Mouse (Mus musculus): Measurements from ENCODE around the gene Ube2d2b. TPM values are rescaled to one million over a fixed set of nuclear protein-coding genes. Genes with fewer than 3 reads are reported as not detected.

Ube2d2b gene
- polyA plus RNA-seq, 1 experiment from 2014 or later = 0.22 TPM

DNA sequence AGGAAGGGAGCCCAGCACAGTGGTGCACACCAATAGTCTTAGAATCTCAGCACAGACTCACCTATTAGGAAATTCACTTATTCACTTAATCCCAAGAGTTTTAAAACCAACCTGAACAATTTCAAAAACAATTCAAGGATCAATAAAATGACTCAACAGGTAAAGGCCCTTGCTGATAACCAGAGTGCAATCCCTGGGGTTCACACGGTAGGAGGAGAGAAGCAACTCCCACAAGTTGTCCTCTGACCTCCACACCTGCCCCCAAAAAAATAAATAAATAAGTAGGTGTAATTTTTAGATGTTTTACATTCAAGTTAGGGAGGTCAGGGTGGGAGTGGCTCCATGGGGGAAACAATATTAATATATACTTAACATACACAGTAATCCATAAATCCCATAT, 7.4 kb upstream of the Ube2d2b start:
- H3K9me3 ChIP-seq = no peaks in the 10 kb centered on the region
- H3K27ac ChIP-seq = no peak overlapping the region
- H3K4me3 ChIP-seq = no peak overlapping the region
- no peaks in the 10 kb centered on the region for H3K36me3 ChIP-seq (replicated peaks)
- H3K4me2 ChIP-seq = no peak overlapping the region
- no peaks in the 10 kb centered on the region for H3K4me1 ChIP-seq
- WGBS = 91% methylated on average over 1 of the region's 1 CpGs
- H3K27me3 ChIP-seq (replicated peaks) = no peaks in the 10 kb centered on the region
- no peak overlapping the region for H3K9ac ChIP-seq
- ATAC-seq (replicated peaks) = no peak

GRCm38 (mm10) chr5:107831351-107831750, 1.5 kb downstream of the Ube2d2b start:
- Histone ChIP-seq H3K36me3 (replicated peaks) (peaks cover 6% of the 10 kb centered on the region; the same call in 1 of the 2 replicates), H3K4me1 (no peaks in the 10 kb centered on the region), H3K27me3 (replicated peaks) (no peaks in the 10 kb centered on the region), H3K27ac (no peak overlapping the region), H3K9me3 (0 out of 2 replicates have a peak, but pooled peaks cover 2% of the 10 kb centered on the region), H3K4me3 (no peak overlapping the region), H3K9ac (no peak overlapping the region), H3K4me2 (no peak overlapping the region)
- no peak for ATAC-seq (replicated peaks)
- WGBS = 91% methylated on average over 3 of the region's 3 CpGs

DNA sequence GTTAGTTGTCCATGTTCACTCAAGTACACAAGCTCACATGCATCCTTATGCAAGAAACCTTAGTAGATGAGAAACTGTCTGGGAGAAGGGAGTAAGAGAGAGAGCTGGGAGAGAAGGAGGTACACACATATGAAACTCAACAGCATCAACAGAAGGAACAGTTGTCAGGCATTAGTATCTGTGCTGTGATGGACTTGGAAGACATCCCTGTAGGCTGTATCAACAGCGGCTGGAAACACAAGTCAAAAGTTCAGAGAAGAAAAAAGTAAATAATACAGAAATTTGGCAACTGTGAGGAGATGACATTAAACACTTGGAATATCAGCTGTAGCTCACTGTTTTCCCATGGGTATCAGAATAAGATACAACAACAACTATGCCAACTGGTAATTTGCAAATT, 4.4 kb downstream of the Ube2d2b start:
- H3K4me2 ChIP-seq = no peak overlapping the region
- H3K36me3 ChIP-seq (replicated peaks) = peaks cover 6% of the 10 kb centered on the region; the same call in 1 of the 2 replicates
- WGBS = 93% methylated on average over 1 of the region's 1 CpGs
- no peaks in the 10 kb centered on the region for H3K4me1 ChIP-seq
- 0 out of 2 replicates have a peak, but pooled peaks cover 2% of the 10 kb centered on the region for H3K9me3 ChIP-seq
- ATAC-seq (replicated peaks) = no peak
- H3K9ac ChIP-seq = no peak overlapping the region
- H3K4me3 ChIP-seq = no peak overlapping the region
- H3K27ac ChIP-seq = no peak overlapping the region
- H3K27me3 ChIP-seq (replicated peaks) = no peaks in the 10 kb centered on the region

GRCm38 (mm10) chr5:107838891-107839644, 9.2 kb downstream of the Ube2d2b start:
- H3K4me1 ChIP-seq = no peaks in the 10 kb centered on the region
- no peak overlapping the region for H3K4me3 ChIP-seq
- no peak overlapping the region for H3K9ac ChIP-seq
- H3K4me2 ChIP-seq = no peak overlapping the region
- H3K9me3 ChIP-seq = no peaks in the 10 kb centered on the region
- 68% methylated on average over 3 of the region's 3 CpGs for WGBS
- H3K36me3 ChIP-seq (replicated peaks) = 0 out of 2 replicates have a peak, but pooled peaks cover 5% of the 10 kb centered on the region
- ATAC-seq (replicated peaks) = no peak
- no peak overlapping the region for H3K27ac ChIP-seq
- no peaks in the 10 kb centered on the region for H3K27me3 ChIP-seq (replicated peaks)

DNA sequence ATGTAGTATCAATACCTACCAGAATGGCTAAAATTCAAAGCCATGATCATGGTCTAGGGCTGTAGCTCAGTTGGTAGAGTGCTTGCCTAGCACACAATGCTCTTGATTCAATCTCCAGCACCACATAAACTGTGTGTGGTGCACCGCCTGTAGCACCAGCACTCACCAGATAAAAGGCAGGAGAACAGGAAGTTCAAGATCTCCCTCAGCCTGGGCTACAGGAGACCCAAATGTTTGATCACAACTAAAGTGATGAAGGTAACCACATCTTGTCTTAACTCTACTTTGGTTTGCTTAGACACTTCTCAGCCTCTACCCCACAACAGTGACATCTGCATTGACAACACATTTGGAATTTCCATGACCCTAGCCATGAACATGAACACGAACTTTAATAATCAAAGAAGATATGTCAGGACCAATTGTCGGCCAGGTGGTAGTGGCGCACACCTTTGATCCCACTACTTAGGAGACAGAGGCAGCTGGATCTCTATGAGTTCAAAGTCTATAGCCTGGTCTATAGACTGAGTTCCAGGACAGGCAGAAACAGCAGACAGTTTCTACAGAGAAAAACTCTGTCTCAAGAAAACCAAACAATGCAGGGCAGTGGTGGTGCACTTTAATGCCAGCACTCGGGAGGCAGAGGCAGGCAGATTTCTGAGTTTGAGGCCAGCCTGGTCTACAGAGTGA, 10.8 kb downstream of the Ube2d2b start:
- H3K9ac ChIP-seq = no peak overlapping the region
- H3K4me2 ChIP-seq = no peak overlapping the region
- H3K9me3 ChIP-seq = no peaks in the 10 kb centered on the region
- 0 out of 2 replicates have a peak, but pooled peaks cover 5% of the 10 kb centered on the region for H3K36me3 ChIP-seq (replicated peaks)
- ATAC-seq (replicated peaks) = no peak
- 98% methylated on average over 5 of the region's 5 CpGs for WGBS
- H3K27me3 ChIP-seq (replicated peaks) = no peaks in the 10 kb centered on the region
- no peak overlapping the region for H3K27ac ChIP-seq
- no peak overlapping the region for H3K4me3 ChIP-seq
- H3K4me1 ChIP-seq = no peaks in the 10 kb centered on the region

DNA sequence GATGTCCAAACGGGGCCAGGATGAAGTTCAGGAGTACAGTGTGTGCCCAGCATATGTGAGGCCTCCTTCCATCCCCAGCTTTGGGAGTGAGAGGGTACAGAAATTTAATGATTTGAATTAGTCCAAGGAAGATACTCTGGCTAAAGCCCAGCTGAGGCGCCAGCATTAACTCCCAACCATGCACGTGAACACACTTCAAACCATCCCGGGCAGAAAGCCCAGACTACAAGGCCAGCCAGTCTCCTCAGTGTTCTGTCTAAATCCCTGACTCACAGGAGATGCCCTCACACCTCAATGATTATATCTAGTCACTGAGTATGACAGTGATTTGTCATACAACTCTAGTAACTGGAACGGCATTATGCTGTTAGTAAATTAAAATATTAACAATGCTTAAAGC, 17.4 kb downstream of the Ube2d2b start:
- H3K4me1 ChIP-seq = no peaks in the 10 kb centered on the region; the same call in 1 of the 2 replicates
- ATAC-seq (replicated peaks) = no peak
- 76% methylated on average over 5 of the region's 5 CpGs for WGBS

DNA sequence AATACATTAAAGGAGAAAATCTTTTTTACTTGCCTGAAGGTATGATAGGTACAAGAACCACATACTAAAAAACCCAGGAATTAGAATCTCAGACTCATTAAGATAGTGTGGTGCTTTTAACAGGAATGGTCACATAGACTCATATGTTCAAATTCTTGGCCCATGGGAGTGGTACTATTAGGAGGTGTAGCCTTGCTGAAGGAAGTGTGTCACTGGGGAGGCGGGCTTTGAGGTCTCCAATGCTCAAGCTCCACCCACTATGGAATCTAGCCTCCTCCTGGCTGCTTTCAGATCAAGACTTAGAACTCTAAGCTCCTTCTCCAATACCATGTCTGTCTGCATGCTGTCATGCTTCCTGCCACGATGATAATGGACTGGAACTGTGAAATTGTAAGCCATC, 17.9 kb downstream of the Ube2d2b start:
- H3K36me3 ChIP-seq (replicated peaks) = no peaks in the 10 kb centered on the region
- no peaks in the 10 kb centered on the region; the same call in 1 of the 2 replicates for H3K4me1 ChIP-seq
- no peak overlapping the region for H3K4me3 ChIP-seq
- 73% methylated on average over 2 of the region's 2 CpGs for WGBS
- ATAC-seq (replicated peaks) = no peak
- no peaks in the 10 kb centered on the region for H3K27me3 ChIP-seq (replicated peaks)
- no peaks in the 10 kb centered on the region for H3K9me3 ChIP-seq
- no peak overlapping the region for H3K9ac ChIP-seq
- H3K4me2 ChIP-seq = no peak overlapping the region
- H3K27ac ChIP-seq = no peak overlapping the region

More for the DNA sequence above, 17.4 kb downstream of the Ube2d2b start:
- H3K27ac ChIP-seq = no peak overlapping the region
- no peak overlapping the region for H3K4me2 ChIP-seq
- no peak overlapping the region for H3K4me3 ChIP-seq
- H3K9me3 ChIP-seq = no peaks in the 10 kb centered on the region
- no peaks in the 10 kb centered on the region for H3K27me3 ChIP-seq (replicated peaks)
- no peaks in the 10 kb centered on the region for H3K36me3 ChIP-seq (replicated peaks)
- no peak overlapping the region for H3K9ac ChIP-seq

GRCm38 (mm10) chr5:107848964-107849363, 19.1 kb downstream of the Ube2d2b start:
- Histone ChIP-seq H3K4me2 (no peak overlapping the region), H3K27me3 (replicated peaks) (no peaks in the 10 kb centered on the region), H3K4me1 (peaks cover 3% of the 10 kb centered on the region; the same call in 1 of the 2 replicates), H3K27ac (no peak overlapping the region), H3K36me3 (replicated peaks) (no peaks in the 10 kb centered on the region), H3K9me3 (no peaks in the 10 kb centered on the region), H3K4me3 (no peak overlapping the region), H3K9ac (no peak overlapping the region)
- WGBS = 86% methylated on average over 4 of the region's 4 CpGs
- ATAC-seq (replicated peaks) = no peak

DNA sequence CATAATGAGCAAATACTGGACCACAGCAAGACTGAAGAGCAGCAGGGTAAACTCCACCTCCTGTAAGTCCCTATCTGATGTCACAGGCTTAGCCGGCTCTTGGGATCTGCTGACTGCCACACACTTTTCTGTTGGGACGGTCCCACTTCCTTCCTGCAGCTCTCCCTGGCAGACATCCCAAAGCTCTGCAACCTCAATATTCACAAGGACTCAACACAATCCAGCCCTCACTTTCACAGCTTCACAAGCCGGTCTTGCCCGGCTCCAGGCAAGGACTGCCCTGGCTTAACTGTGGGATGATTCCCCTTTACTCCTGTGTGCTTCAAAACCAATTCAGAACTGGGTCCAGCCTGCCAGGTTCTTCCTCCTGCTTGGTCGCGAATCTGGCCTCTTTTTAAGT, 23.9 kb downstream of the Ube2d2b start:
- ATAC-seq (replicated peaks) = 0 out of 2 replicates have a peak, but pooled peaks have one; percentile 14
- Histone ChIP-seq H3K9me3 (no peaks in the 10 kb centered on the region), H3K9ac (no peak overlapping the region), H3K4me2 (no peak overlapping the region), H3K4me1 (0 out of 2 replicates have a peak, but pooled peaks cover 4% of the 10 kb centered on the region), H3K27ac (peak overlapping the region; percentile 31; the same call in 1 of the 2 replicates), H3K36me3 (replicated peaks) (no peaks in the 10 kb centered on the region), H3K27me3 (replicated peaks) (no peaks in the 10 kb centered on the region), H3K4me3 (no peak overlapping the region)
- WGBS = 16% methylated on average over 6 of the region's 6 CpGs

DNA sequence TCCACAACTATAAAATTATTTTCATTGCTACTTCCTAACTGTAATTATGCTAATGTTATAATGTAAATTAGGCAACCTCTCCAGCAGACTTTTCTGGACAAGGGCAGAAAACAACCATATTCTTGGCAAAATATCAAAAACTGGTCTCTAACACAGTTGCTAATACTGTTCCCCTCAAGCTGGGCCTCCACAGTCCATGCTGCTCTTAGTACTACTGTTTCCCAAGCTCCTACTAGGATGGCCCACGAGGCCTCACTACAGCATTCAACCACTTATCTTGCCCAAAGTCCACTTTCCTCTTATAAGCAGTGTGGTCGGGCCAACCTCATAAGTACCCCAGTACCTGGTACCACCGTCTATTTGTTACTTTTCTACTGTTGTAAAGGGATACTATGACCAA, 24.7 kb downstream of the Ube2d2b start:
- no peak overlapping the region for H3K4me3 ChIP-seq
- no peaks in the 10 kb centered on the region for H3K27me3 ChIP-seq (replicated peaks)
- no peak for ATAC-seq (replicated peaks)
- no peaks in the 10 kb centered on the region for H3K36me3 ChIP-seq (replicated peaks)
- H3K9me3 ChIP-seq = no peaks in the 10 kb centered on the region
- H3K9ac ChIP-seq = no peak overlapping the region
- 0 out of 2 replicates have a peak, but pooled peaks cover 4% of the 10 kb centered on the region for H3K4me1 ChIP-seq
- H3K4me2 ChIP-seq = no peak overlapping the region
- no peak overlapping the region for H3K27ac ChIP-seq
- 77% methylated on average over 3 of the region's 3 CpGs for WGBS

GRCm38 (mm10) chr5:107855546-107855945, 25.6 kb downstream of the Ube2d2b start:
- no peaks in the 10 kb centered on the region for H3K36me3 ChIP-seq (replicated peaks)
- WGBS = 93% methylated on average over 2 of the region's 2 CpGs
- H3K4me1 ChIP-seq = 0 out of 2 replicates have a peak, but pooled peaks cover 4% of the 10 kb centered on the region
- H3K4me3 ChIP-seq = no peak overlapping the region
- no peak overlapping the region for H3K9ac ChIP-seq
- H3K27me3 ChIP-seq (replicated peaks) = no peaks in the 10 kb centered on the region
- H3K4me2 ChIP-seq = no peak overlapping the region
- H3K9me3 ChIP-seq = no peaks in the 10 kb centered on the region
- H3K27ac ChIP-seq = no peak overlapping the region
- ATAC-seq (replicated peaks) = no peak

GRCm38 (mm10) chr5:107858963-107859362, 29.1 kb downstream of the Ube2d2b start:
- H3K36me3 ChIP-seq (replicated peaks) = no peaks in the 10 kb centered on the region
- 52% methylated on average over 2 of the region's 2 CpGs for WGBS
- ATAC-seq (replicated peaks) = no peak
- H3K27me3 ChIP-seq (replicated peaks) = no peaks in the 10 kb centered on the region
- no peak overlapping the region for H3K4me2 ChIP-seq
- H3K4me3 ChIP-seq = no peak overlapping the region
- H3K9me3 ChIP-seq = no peaks in the 10 kb centered on the region
- H3K27ac ChIP-seq = no peak overlapping the region
- H3K4me1 ChIP-seq = 0 out of 2 replicates have a peak, but pooled peaks cover under 1% of the 10 kb centered on the region
- no peak overlapping the region for H3K9ac ChIP-seq
